ENCODE assay signal across 12 mouse cellular contexts in genomic region chr2:167691871-167692661, GRCm38 (mm10). TPM values are rescaled to one million over a fixed set of nuclear protein-coding genes. Genes with fewer than 3 reads are reported as not detected.
DNase-seq lines count a peak whose midpoint lies in the region; ATAC-seq and TF ChIP-seq lines count a peak whose summit lies in the region.
"Had no signal": no experiment of that assay in that cellular context is flagged by ENCODE, and none has a peak within 500 bp of the region (broad histone marks: within the 10 kb centered on the region; RNA-seq: fewer than 3 reads in every experiment).

No protein-coding gene starts in this region.

- TF ChIP-seq POLR2A in bone marrow, adult 2 months (IDR thresholded peaks at IDR 0.05; ENCODE audit: borderline replicate concordance, control insufficient read depth, low read depth, low read length): peak; percentile 11; the same call in 1 of the 2 replicates

- no peaks in the 10 kb centered on the region for H3K9me3 ChIP-seq in liver, embryonic 16.5 days (replicated peaks; ENCODE audit: control insufficient read depth, low read length)

- H3K27ac ChIP-seq in gastrocnemius, adult 2 months: peak overlapping the region; percentile 98
- 0 out of 2 replicates have a peak overlapping the region, but pooled peaks have one; percentile 19 for H3K27ac ChIP-seq in bone marrow, adult 2 months (ENCODE audit: control insufficient read depth, insufficient read depth, low read depth, low read length, poor library complexity)
- H3K27ac ChIP-seq in liver, embryonic 16.5 days (ENCODE audit: low read length): no peak overlapping the region

- DNase-seq in gastrocnemius, adult 2 months: peak; percentile 57
- DNase-seq in gastrocnemius, postnatal 4 days (ENCODE audit: low spot score in 2 of 2): no peak
- peak; percentile 41 to 65 for DNase-seq in left cerebral cortex, postnatal 36 days (ENCODE audit: low spot score in 2 of 2)
- DNase-seq in left cerebral cortex, adult 11 months (ENCODE audit: low spot score): no peak
- no peak for DNase-seq in cerebellum, postnatal 14 days
- DNase-seq in gastrocnemius, adult 8-10 months (ENCODE audit: low spot score in 2 of 2): no peak
- DNase-seq: cerebellum, postnatal 25 days; layer of hippocampus, adult 9-11 months had no signal

- no peak overlapping the region for H3K9ac ChIP-seq in liver, embryonic 16.5 days (ENCODE audit: low read depth, low read length)

- no peaks in the 10 kb centered on the region for H3K36me3 ChIP-seq in liver, embryonic 16.5 days (ENCODE audit: control insufficient read depth, insufficient read depth)

- H3K4me3 ChIP-seq in gastrocnemius, adult 2 months: peak overlapping the region; percentile 93
- peak overlapping the region; percentile 79 for H3K4me3 ChIP-seq in bone marrow, adult 2 months (replicated peaks; ENCODE audit: control insufficient read depth, low read depth, low read length)
- H3K4me3 ChIP-seq in liver, embryonic 16.5 days (ENCODE audit: low read depth, low read length): peak overlapping the region; percentile 72

- H3K4me1 ChIP-seq in bone marrow, adult 2 months (ENCODE audit: control insufficient read depth, insufficient read depth, low read length): no peaks in the 10 kb centered on the region
- H3K4me1 ChIP-seq in liver, embryonic 16.5 days (ENCODE audit: control insufficient read depth, low read depth, low read length): peaks cover 21% of the 10 kb centered on the region

- intact Hi-C loops in gastrocnemius, adult 2 months (cut with DNase I): loop anchor here (1.0 to 2.0 kb wide), 2 partner anchors 69 to 157 kb away; no protein-coding TSS in a partner anchor
- intact Hi-C loops in left cerebral cortex, postnatal 36 days (cut with DNase I): loop anchor here (5.0 kb wide), 1 partner anchor 90 kb away; no protein-coding TSS in a partner anchor

- WGBS in bone marrow, adult 2 months: 85% methylated on average over 14 of the region's 14 CpGs
- 72% methylated on average over 14 of the region's 14 CpGs for WGBS in liver, embryonic 16.5 days (ENCODE audit: insufficient replicate concordance)

- peak overlapping the region; percentile 43 for H3K4me2 ChIP-seq in liver, embryonic 16.5 days (ENCODE audit: low read depth, low read length)
- H3K4me2 ChIP-seq: midbrain, embryonic 11.5 days had no signal

- ATAC-seq in liver, embryonic 16.5 days (ENCODE audit: low read depth): no peak
- ATAC-seq: forebrain, embryonic 14.5 days had no signal

- peaks cover 29% of the 10 kb centered on the region for H3K27me3 ChIP-seq in liver, embryonic 16.5 days (ENCODE audit: control insufficient read depth, insufficient read depth, low read depth, low read length)

- no peak for TF ChIP-seq CTCF in gastrocnemius, adult 2 months (IDR thresholded peaks at IDR 0.05)
- no peak for TF ChIP-seq CTCF in bone marrow, adult 2 months (IDR thresholded peaks at IDR 0.05; ENCODE audit: control insufficient read depth, insufficient read depth, low read length)

RNA-seq across cellular contexts. Expression of gene Tmem189, which starts 2.4 kb away (rescaled TPM):
- total RNA-seq in gastrocnemius, adult 2 months (2021): 10 to 100 TPM; 13.0 to 14.9 TPM
- total RNA-seq in gastrocnemius, postnatal 4 days (2021): 10 to 100 TPM; 27.4 to 28.0 TPM
- 10 to 100 TPM; 45.2 to 48.3 TPM for total RNA-seq in left cerebral cortex, postnatal 36 days (2021)
- polyA plus RNA-seq in bone marrow, adult 2 months (2011; ENCODE audit: insufficient read depth, insufficient read length, low replicate concordance, missing spikeins): 20.8 and 36.2 TPM in 2 replicates
- 13.7 and 14.0 TPM in 2 replicates for polyA plus RNA-seq in liver, embryonic 16.5 days (2015; fragmentation: Nextera tagmentation; extraction: Ambion mirVana)
- total RNA-seq in gastrocnemius, adult 8-10 months (2022): 10 to 100 TPM; 11.8 to 13.1 (median 12.5) TPM

RNA-seq across cellular contexts. Expression of gene Cebpb, which starts 3.4 kb away (rescaled TPM):
- 100 to 1,000 TPM; 106 to 181 TPM for total RNA-seq in gastrocnemius, adult 2 months (2021)
- total RNA-seq in gastrocnemius, postnatal 4 days (2021): 10 to 100 TPM; 25.7 to 35.7 TPM
- total RNA-seq in left cerebral cortex, postnatal 36 days (2021): 10 to 100 TPM; 12.9 to 18.8 TPM
- 13.0 and 19.5 TPM in 2 replicates for polyA plus RNA-seq in bone marrow, adult 2 months (2011; ENCODE audit: insufficient read depth, insufficient read length, low replicate concordance, missing spikeins)
- 0.46 and 0.61 TPM in 2 replicates for polyA plus RNA-seq in liver, embryonic 16.5 days (2015; fragmentation: Nextera tagmentation; extraction: Ambion mirVana)
- total RNA-seq in gastrocnemius, adult 8-10 months (2022): 100 to 1,000 TPM in 2 of 4 experiments, 10 to 100 TPM in 2; 75.3 to 167 (median 96.4) TPM

RNA-seq across cellular contexts. Expression of gene Gm20431, which starts 30.8 kb away (rescaled TPM):
- 10 to 100 TPM in 1 of 2 experiments, 1 to 10 TPM in 1; 3.7 to 11.5 TPM for total RNA-seq in gastrocnemius, adult 2 months (2021)
- 10 to 100 TPM; 20.3 to 22.9 TPM for total RNA-seq in gastrocnemius, postnatal 4 days (2021)
- 10 to 100 TPM; 42.3 to 46.8 TPM for total RNA-seq in left cerebral cortex, postnatal 36 days (2021)
- not detected in 2 replicates for polyA plus RNA-seq in bone marrow, adult 2 months (2011; ENCODE audit: insufficient read depth, insufficient read length, low replicate concordance, missing spikeins)
- not detected in 2 replicates for polyA plus RNA-seq in liver, embryonic 16.5 days (2015; fragmentation: Nextera tagmentation; extraction: Ambion mirVana)
- 10 to 100 TPM in 2 of 4 experiments, 1 to 10 TPM in 2; 5.9 to 14.3 (median 9.0) TPM for total RNA-seq in gastrocnemius, adult 8-10 months (2022)

Comparison
In these comparisons a context has a peak if more than half of its experiments do, and no peak if none do; other contexts are left out.
1. DNase-seq: peak in gastrocnemius, adult 2 months (single experiment) and left cerebral cortex, postnatal 36 days (2 of 2); none in gastrocnemius, postnatal 4 days (0 of 2), left cerebral cortex, adult 11 months (single experiment), cerebellum, postnatal 14 days (0 of 2) and gastrocnemius, adult 8-10 months (0 of 2).
2. Peak in every context shown above with its lines, with median percentiles within 50 percentile points of each other: H3K4me3 ChIP-seq.